Mouse (Mus musculus) midbrain, embryonic 13.5 days (tissue): ENCODE data around the gene Zfp62. TPM values are rescaled to one million over a fixed set of nuclear protein-coding genes. Genes with fewer than 3 reads are reported as not detected.

Experiments used
- ATAC-seq: fragments of 200-750 bp; cut with Nextera tagmentation; 2 replicates; pipeline ENCODE4 v1.8.0; 2017; ENCODE audit warnings: mild to moderate bottlenecking, moderate TSS enrichment, moderate library complexity
- H3K27ac ChIP-seq: fragments of 300-500 bp; sonication (generic); 2 replicates; pipeline ENCODE4 v1.5.1; 2015; ENCODE audit warnings: inconsistent platforms, mild to moderate bottlenecking, moderate library complexity
- H3K27me3 ChIP-seq: fragments of 300-500 bp; sonication (generic); 2 replicates; pipeline ENCODE4 v1.6.1; 2015; ENCODE audit warnings: mild to moderate bottlenecking, inconsistent platforms
- H3K36me3 ChIP-seq: fragments of 300-500 bp; sonication (generic); 2 replicates; pipeline ENCODE4 v1.6.1; 2015; ENCODE audit warnings: mild to moderate bottlenecking, inconsistent platforms
- H3K4me1 ChIP-seq: fragments of 300-500 bp; sonication (generic); replicated peaks from 2 replicates; pipeline ENCODE4 v1.6.1; 2015; ENCODE audit warnings: inconsistent platforms
- H3K4me2 ChIP-seq: fragments of 300-500 bp; sonication (generic); replicated peaks from 2 replicates; pipeline ENCODE4 v1.6.1; 2015; ENCODE audit warnings: moderate library complexity, mild to moderate bottlenecking, inconsistent platforms
- H3K4me3 ChIP-seq: fragments of 300-500 bp; sonication (generic); replicated peaks from 2 replicates; pipeline ENCODE4 v1.5.1; 2015; ENCODE audit warnings: mild to moderate bottlenecking, inconsistent platforms
- H3K9ac ChIP-seq: fragments of 300-500 bp; sonication (generic); replicated peaks from 2 replicates; pipeline ENCODE4 v1.6.1; 2015; ENCODE audit warnings: mild to moderate bottlenecking, inconsistent platforms
- H3K9me3 ChIP-seq: fragments of 300-500 bp; sonication (generic); 2 replicates; pipeline ENCODE4 v1.6.1; 2016; ENCODE audit warnings: mild to moderate bottlenecking, inconsistent platforms
- WGBS: fragments of 180-500 bp; shearing (Covaris S2); methylation state at CpG from one replicate; pipeline ENCODE4 v1.1.7; 2015; 5-methylcytosine and 5-hydroxymethylcytosine counted together
- polyA plus RNA-seq: library from polyadenylated mRNA; unstranded; fragments of >200 nt; fragmentation: Nextera tagmentation; extraction: Ambion mirVana; gene quantifications from 2 replicates; pipeline ENCODE4 v1.2.1, GENCODE M21; 2015

Zfp62 gene
- polyA plus RNA-seq, 1 experiment from 2014 or later, result 58.5 TPM

- Histone ChIP-seq H3K27ac (no peak overlapping the region), H3K4me1 (peaks cover 5% of the 10 kb centered on the region; the same call in 1 of the 2 replicates), H3K9me3 (no peaks in the 10 kb centered on the region), H3K4me3 (no peak overlapping the region), H3K9ac (no peak overlapping the region), H3K4me2 (no peak overlapping the region), H3K27me3 (no peaks in the 10 kb centered on the region), H3K36me3 (peaks cover 39% of the 10 kb centered on the region)
- no peak for ATAC-seq
- 92% methylated on average over 1 of the region's 1 CpGs for WGBS
Observed at GRCm38 (mm10) chr11:49213505-49213904, 10.4 kb downstream of the Zfp62 start.

GRCm38 (mm10) chr11:49219271-49219670, 16.2 kb downstream of the Zfp62 start:
- Histone ChIP-seq H3K9ac (no peak overlapping the region), H3K4me1 (no peaks in the 10 kb centered on the region), H3K36me3 (peaks cover 36% of the 10 kb centered on the region), H3K4me3 (no peak overlapping the region), H3K27me3 (no peaks in the 10 kb centered on the region), H3K4me2 (no peak overlapping the region), H3K9me3 (no peaks in the 10 kb centered on the region), H3K27ac (no peak overlapping the region)
- no peak for ATAC-seq
- WGBS, result 97% methylated on average over 2 of the region's 2 CpGs

GRCm38 (mm10) chr11:49224455-49224854, 21.4 kb downstream of the Zfp62 start:
- ATAC-seq, result no peak
- 73% methylated on average over 1 of the region's 1 CpGs for WGBS
- H3K27ac ChIP-seq, result no peak overlapping the region
- no peak overlapping the region for H3K4me3 ChIP-seq
- H3K9me3 ChIP-seq, result no peaks in the 10 kb centered on the region
- H3K27me3 ChIP-seq, result no peaks in the 10 kb centered on the region
- no peak overlapping the region for H3K4me2 ChIP-seq
- H3K4me1 ChIP-seq, result no peaks in the 10 kb centered on the region
- 0 out of 2 replicates have a peak, but pooled peaks cover 3% of the 10 kb centered on the region for H3K36me3 ChIP-seq
- no peak overlapping the region for H3K9ac ChIP-seq

DNA sequence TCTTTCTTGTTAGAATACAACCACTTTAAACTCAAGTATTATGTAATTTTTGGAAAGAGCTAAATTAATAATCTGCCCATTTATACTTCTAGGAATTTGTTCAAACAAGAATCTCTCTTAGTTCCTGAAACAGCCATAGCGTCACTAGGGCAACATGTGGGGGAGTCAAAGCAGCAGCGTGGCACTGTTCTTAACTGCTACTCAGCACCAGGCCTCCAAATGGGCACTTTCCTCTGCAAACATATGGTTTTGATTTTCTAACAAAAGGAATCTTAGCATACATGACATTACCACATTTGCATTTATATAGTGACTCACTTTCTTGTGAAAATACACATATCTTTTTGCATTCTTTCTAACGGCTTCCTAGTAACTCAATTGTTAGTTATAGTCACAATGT, 29.7 kb downstream of the Zfp62 start:
- 76% methylated on average over 3 of the region's 3 CpGs for WGBS
- no peaks in the 10 kb centered on the region for H3K27me3 ChIP-seq
- H3K36me3 ChIP-seq, result no peaks in the 10 kb centered on the region
- no peak overlapping the region for H3K4me2 ChIP-seq
- no peak overlapping the region for H3K27ac ChIP-seq
- H3K4me3 ChIP-seq, result no peak overlapping the region
- H3K9ac ChIP-seq, result no peak overlapping the region
- ATAC-seq, result no peak
- H3K9me3 ChIP-seq, result no peaks in the 10 kb centered on the region
- H3K4me1 ChIP-seq, result no peaks in the 10 kb centered on the region

DNA sequence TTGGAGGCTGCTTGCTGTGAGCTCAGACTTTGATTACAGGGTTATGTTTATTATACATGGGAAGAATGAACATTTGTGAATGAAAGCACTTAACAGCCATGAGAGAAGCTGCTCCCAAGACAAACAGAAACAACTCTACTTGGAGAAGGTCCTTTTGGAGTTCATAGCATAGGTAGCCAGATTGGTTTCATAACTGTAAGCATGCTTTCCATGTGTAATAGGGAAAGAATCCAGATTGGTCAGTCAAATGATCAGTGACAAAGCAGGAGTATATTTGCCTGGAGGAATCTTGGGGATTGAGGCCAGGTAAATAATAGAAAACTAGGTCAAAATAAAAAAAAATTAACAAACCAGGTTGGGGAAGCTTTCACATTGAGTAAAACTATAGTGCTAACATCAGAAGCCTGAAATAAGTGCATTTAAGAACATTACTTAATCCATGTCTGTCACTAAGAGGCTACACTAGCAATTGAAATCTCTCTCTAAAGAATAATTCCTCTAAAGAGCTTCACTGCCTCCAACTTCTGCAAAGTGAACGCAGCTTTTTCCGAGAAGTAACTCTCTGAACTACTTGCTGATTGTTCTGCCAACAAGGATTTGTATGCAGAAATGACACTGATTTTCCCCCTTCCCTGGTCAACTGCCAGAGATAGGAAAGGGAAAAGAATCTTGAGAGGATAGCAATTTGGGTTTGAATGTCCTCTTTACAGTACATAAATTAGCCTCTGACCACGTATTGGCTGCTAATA, 32.5 kb downstream of the Zfp62 start:
- H3K9me3 ChIP-seq, result no peaks in the 10 kb centered on the region
- no peaks in the 10 kb centered on the region for H3K36me3 ChIP-seq
- H3K4me2 ChIP-seq, result no peak overlapping the region
- no peak overlapping the region for H3K4me3 ChIP-seq
- no peak for ATAC-seq
- H3K4me1 ChIP-seq, result no peaks in the 10 kb centered on the region
- no peak overlapping the region for H3K27ac ChIP-seq
- 66% methylated on average over 3 of the region's 3 CpGs for WGBS
- no peak overlapping the region for H3K9ac ChIP-seq
- H3K27me3 ChIP-seq, result no peaks in the 10 kb centered on the region

- H3K4me3 ChIP-seq, result no peak overlapping the region
- no peaks in the 10 kb centered on the region for H3K4me1 ChIP-seq
- no peak overlapping the region for H3K4me2 ChIP-seq
- H3K27me3 ChIP-seq, result no peaks in the 10 kb centered on the region
- H3K27ac ChIP-seq, result no peak overlapping the region
- no peaks in the 10 kb centered on the region for H3K36me3 ChIP-seq
- 82% methylated on average over 1 of the region's 1 CpGs for WGBS
- no peaks in the 10 kb centered on the region for H3K9me3 ChIP-seq
- no peak overlapping the region for H3K9ac ChIP-seq
- ATAC-seq, result no peak
Observed at GRCm38 (mm10) chr11:49236891-49237290, 33.8 kb downstream of the Zfp62 start.

DNA sequence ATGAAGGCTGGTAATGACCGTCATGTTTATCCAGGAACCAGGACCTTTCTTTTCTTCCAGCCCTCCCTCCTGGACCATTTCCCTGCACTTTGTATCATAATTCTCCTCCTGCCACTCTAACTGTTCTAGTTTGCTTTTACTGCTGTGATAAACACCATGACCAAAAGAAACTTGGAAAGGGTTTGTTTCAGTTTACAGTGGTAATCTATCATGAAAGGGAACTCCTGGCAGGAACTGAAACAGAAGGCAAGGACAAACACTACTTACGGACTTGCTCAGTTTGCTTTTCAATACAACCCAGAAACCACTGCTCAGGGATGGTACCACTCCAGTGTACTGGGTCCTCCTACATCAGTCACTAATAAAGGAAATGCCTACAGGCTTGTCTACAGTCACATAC, 34.4 kb downstream of the Zfp62 start:
- ATAC-seq, result no peak
- Histone ChIP-seq H3K9me3 (no peaks in the 10 kb centered on the region), H3K9ac (no peak overlapping the region), H3K36me3 (no peaks in the 10 kb centered on the region), H3K4me3 (no peak overlapping the region), H3K4me1 (no peaks in the 10 kb centered on the region), H3K27ac (no peak overlapping the region), H3K27me3 (no peaks in the 10 kb centered on the region), H3K4me2 (no peak overlapping the region)
- 82% methylated on average over 2 of the region's 2 CpGs for WGBS

- WGBS, result 94% methylated on average over 1 of the region's 1 CpGs
- Histone ChIP-seq H3K4me3 (no peak overlapping the region), H3K4me1 (peaks cover 16% of the 10 kb centered on the region), H3K9me3 (no peaks in the 10 kb centered on the region), H3K27me3 (no peaks in the 10 kb centered on the region), H3K9ac (no peak overlapping the region), H3K4me2 (no peak overlapping the region), H3K36me3 (no peaks in the 10 kb centered on the region), H3K27ac (no peak overlapping the region)
- ATAC-seq, result no peak
Observed at GRCm38 (mm10) chr11:49240310-49240709, 37.2 kb downstream of the Zfp62 start.

DNA sequence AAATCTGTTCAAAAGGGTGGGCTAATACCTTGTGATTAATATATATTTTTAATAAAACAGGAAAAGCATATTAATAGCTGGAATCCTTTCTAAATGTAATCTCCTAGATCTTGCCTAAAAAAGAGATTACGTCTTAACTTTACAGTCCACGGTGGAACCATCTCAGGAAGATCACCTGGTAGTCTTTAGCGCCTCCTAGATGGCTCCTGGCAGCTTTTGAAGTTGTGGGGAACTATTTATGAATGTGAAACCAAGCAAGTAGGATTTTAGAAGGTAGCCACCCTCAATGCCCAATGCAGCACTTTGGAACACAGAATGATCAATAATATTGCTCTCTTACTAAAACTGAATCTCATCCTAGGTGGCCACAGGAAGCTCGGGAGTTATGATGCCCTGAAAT, 37.8 kb downstream of the Zfp62 start:
- no peak overlapping the region for H3K4me3 ChIP-seq
- peaks cover 21% of the 10 kb centered on the region for H3K4me1 ChIP-seq
- WGBS, result 86% methylated on average over 4 of the region's 4 CpGs
- H3K4me2 ChIP-seq, result no peak overlapping the region
- no peaks in the 10 kb centered on the region for H3K27me3 ChIP-seq
- H3K9me3 ChIP-seq, result no peaks in the 10 kb centered on the region
- H3K9ac ChIP-seq, result no peak overlapping the region
- H3K36me3 ChIP-seq, result no peaks in the 10 kb centered on the region
- H3K27ac ChIP-seq, result no peak overlapping the region
- no peak for ATAC-seq

DNA sequence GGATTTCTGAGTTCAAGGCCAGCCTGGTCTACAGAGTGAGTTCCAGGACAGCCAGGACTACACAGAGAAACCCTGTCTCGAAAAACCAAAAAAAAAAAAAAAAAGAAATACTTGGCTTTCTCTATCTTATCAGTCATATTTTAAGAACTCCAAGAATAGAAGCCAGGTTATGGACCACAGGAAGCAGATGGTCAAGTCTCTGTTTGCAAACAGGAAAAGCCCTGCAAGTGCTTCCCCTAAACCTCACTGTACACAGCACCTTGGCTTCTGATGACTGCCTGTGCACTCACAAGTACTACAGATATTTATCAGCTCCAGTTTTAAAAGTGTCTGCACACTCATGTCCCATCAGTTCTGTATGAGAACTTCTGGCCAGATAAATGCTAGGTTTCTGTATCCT, 38.4 kb downstream of the Zfp62 start:
- Histone ChIP-seq H3K4me3 (no peak overlapping the region), H3K27me3 (no peaks in the 10 kb centered on the region), H3K27ac (no peak overlapping the region), H3K9ac (no peak overlapping the region), H3K36me3 (no peaks in the 10 kb centered on the region), H3K9me3 (no peaks in the 10 kb centered on the region), H3K4me1 (peaks cover 27% of the 10 kb centered on the region), H3K4me2 (no peak overlapping the region)
- ATAC-seq, result no peak
- WGBS, result 56% methylated on average over 1 of the region's 1 CpGs

- H3K4me3 ChIP-seq, result peak overlapping the region; percentile 67
- WGBS, result 21% methylated on average over 11 of the region's 11 CpGs
- H3K27ac ChIP-seq, result peak overlapping the region; percentile 93
- H3K9ac ChIP-seq, result peak overlapping the region; percentile 81
- H3K4me2 ChIP-seq, result peak overlapping the region; percentile 65
- no peaks in the 10 kb centered on the region for H3K27me3 ChIP-seq
- ATAC-seq, result no peak; the same call in 1 of the 2 replicates
- no peaks in the 10 kb centered on the region for H3K9me3 ChIP-seq
- H3K36me3 ChIP-seq, result no peaks in the 10 kb centered on the region
- peaks cover 38% of the 10 kb centered on the region for H3K4me1 ChIP-seq
Observed at GRCm38 (mm10) chr11:49242944-49243626, 40.0 kb downstream of the Zfp62 start.

GRCm38 (mm10) chr11:49243727-49244594, 40.9 kb downstream of the Zfp62 start, which contains the start of gene Mgat1:
Gene Mgat1 (plus strand): TSS chr11:49244191.
- Histone ChIP-seq H3K4me1 (peaks cover 42% of the 10 kb centered on the region), H3K36me3 (no peaks in the 10 kb centered on the region), H3K9me3 (no peaks in the 10 kb centered on the region), H3K4me3 (peak within 1 kb of the TSS; percentile 67), H3K4me2 (peak within 1 kb of the TSS; percentile 65), H3K9ac (peak within 1 kb of the TSS; percentile 81), H3K27me3 (no peaks in the 10 kb centered on the region), H3K27ac (peak within 1 kb of the TSS; percentile 93)
- WGBS, result under 1% methylated on average over 56 of the region's 60 CpGs
- ATAC-seq, result peak; percentile 98
